37 mouse cellular contexts compared by ENCODE assay signal in genomic region chr6:48692962-48693361, GRCm38 (mm10). TPM values are rescaled to one million over a fixed set of nuclear protein-coding genes. Genes with fewer than 3 reads are reported as not detected.
DNase-seq lines count a peak whose midpoint lies in the region; ATAC-seq and TF ChIP-seq lines count a peak whose summit lies in the region.
"Had no signal": no experiment of that assay in that cellular context is flagged by ENCODE, and none has a peak within 500 bp of the region (broad histone marks: within the 10 kb centered on the region; RNA-seq: fewer than 3 reads in every experiment).

No protein-coding gene starts in this region.

- no peak overlapping the region for H3K4me3 ChIP-seq in liver, postnatal 0 days (ENCODE audit: low read depth, low read length)
- H3K4me3 ChIP-seq: forebrain, embryonic 13.5 days; kidney, embryonic 15.5 days; left cerebral cortex, adult 2 months; limb, embryonic 12.5 days; megakaryocyte, embryonic 14.5 days; midbrain, embryonic 12.5 days; neural tube, embryonic 13.5 days; stomach, embryonic 15.5 days had no signal

- H3K4me1 ChIP-seq in liver, postnatal 0 days (ENCODE audit: insufficient read depth) = no peaks in the 10 kb centered on the region
- H3K4me1 ChIP-seq: forebrain, embryonic 13.5 days; limb, embryonic 12.5 days; midbrain, embryonic 12.5 days; neural tube, embryonic 13.5 days; stomach, embryonic 15.5 days had no signal

- no peak overlapping the region for H3K9ac ChIP-seq in liver, postnatal 0 days (replicated peaks)
- H3K9ac ChIP-seq: forebrain, embryonic 13.5 days; hindbrain, embryonic 14.5 days; kidney, embryonic 15.5 days; limb, embryonic 12.5 days; midbrain, embryonic 12.5 days; neural tube, embryonic 13.5 days; stomach, embryonic 15.5 days had no signal

- DNase-seq in liver, postnatal 0 days = peak; percentile 9
- no peak for DNase-seq in liver
- DNase-seq in B cell, adult 2 months = peak; percentile 68 to 73
- DNase-seq in splenic B cell, adult 2 months (ENCODE audit: low read depth, low spot score) = peak; percentile 87
- DNase-seq in cerebellum, adult 11 months = no peak
- no peak for DNase-seq in lung, postnatal 14 days
- DNase-seq: adrenal gland, postnatal 14 days; cerebellum, adult 18-20 months; cerebellum, postnatal 14 days; gastrocnemius, postnatal 14 days; heart, adult 18-20 months; heart, postnatal 4 days; kidney, adult 18-20 months; kidney, postnatal 25 days; lung, postnatal 4 days; thymus, adult 18-20 months; thymus, postnatal 25 days had no signal

- H3K4me2 ChIP-seq in liver, postnatal 0 days (ENCODE audit: low read depth, low read length) = no peak overlapping the region
- H3K4me2 ChIP-seq: forebrain, embryonic 13.5 days; heart, embryonic 11.5 days; hindbrain, embryonic 14.5 days; kidney, embryonic 15.5 days; limb, embryonic 12.5 days; liver, embryonic 11.5 days; midbrain, embryonic 12.5 days; neural tube, embryonic 13.5 days; stomach, embryonic 15.5 days had no signal

- 69% methylated on average over 6 of the region's 6 CpGs for WGBS in liver, postnatal 0 days (ENCODE audit: insufficient replicate concordance)

- no peak overlapping the region for H3K27ac ChIP-seq in liver, postnatal 0 days (ENCODE audit: low read depth)
- H3K27ac ChIP-seq: forebrain, embryonic 13.5 days; hindbrain, embryonic 14.5 days; kidney, embryonic 15.5 days; left cerebral cortex, adult 2 months; limb, embryonic 12.5 days; midbrain, embryonic 12.5 days; neural tube, embryonic 13.5 days; stomach, embryonic 15.5 days had no signal

- no peak for ATAC-seq in liver, postnatal 0 days
- ATAC-seq in common myeloid progenitor, adult 5-6 weeks (replicated peaks; ENCODE audit: low read depth, poor library complexity, severe bottlenecking) = 0 out of 2 replicates have a peak, but pooled peaks have one; percentile 22
- ATAC-seq: forebrain, embryonic 13.5 days had no signal

- no peaks in the 10 kb centered on the region for H3K27me3 ChIP-seq in liver, postnatal 0 days (ENCODE audit: insufficient read depth, low read length)
- no peaks in the 10 kb centered on the region for H3K27me3 ChIP-seq in splenic B cell, adult 2 months (ENCODE audit: control insufficient read depth, insufficient read depth, low read length, poor library complexity, severe bottlenecking)
- H3K27me3 ChIP-seq: forebrain, embryonic 13.5 days; kidney, embryonic 15.5 days; limb, embryonic 12.5 days; midbrain, embryonic 12.5 days; neural tube, embryonic 13.5 days; stomach, embryonic 15.5 days had no signal

- no peaks in the 10 kb centered on the region for H3K36me3 ChIP-seq in liver, postnatal 0 days (replicated peaks; ENCODE audit: insufficient read depth, low read length)
- H3K36me3 ChIP-seq in splenic B cell, adult 2 months (ENCODE audit: control insufficient read depth, insufficient read depth, low read length, poor library complexity, severe bottlenecking) = peaks cover 17% of the 10 kb centered on the region; the same call in 1 of the 2 replicates
- H3K36me3 ChIP-seq: kidney, embryonic 15.5 days; limb, embryonic 12.5 days; midbrain, embryonic 12.5 days; neural tube, embryonic 13.5 days; stomach, embryonic 15.5 days had no signal

- no peak for TF ChIP-seq CTCF in liver, postnatal 0 days (IDR thresholded peaks at IDR 0.05; ENCODE audit: low read depth)

- H3K9me3 ChIP-seq in liver, postnatal 0 days (ENCODE audit: low read length) = no peaks in the 10 kb centered on the region
- H3K9me3 ChIP-seq: kidney, embryonic 15.5 days; midbrain, embryonic 12.5 days; stomach, embryonic 15.5 days had no signal

- no peak for TF ChIP-seq EP300 in liver, postnatal 0 days (IDR thresholded peaks at IDR 0.05; ENCODE audit: low read depth)

RNA-seq across cellular contexts. Expression of gene Gimap4, which starts 8.6 kb away (rescaled TPM):
- polyA plus RNA-seq in liver, postnatal 0 days (2015; fragmentation: Nextera tagmentation; extraction: Ambion mirVana) = 13.5 and 14.5 TPM in 2 replicates
- total RNA-seq in common myeloid progenitor, adult 5-6 weeks (2017) = 1.8 and 7.3 TPM in 2 replicates
- total RNA-seq: layer of hippocampus, adult 18-20 months had no signal

RNA-seq across cellular contexts. Expression of gene Gimap6, which starts 15.1 kb away (rescaled TPM):
- 12.2 and 12.5 TPM in 2 replicates for polyA plus RNA-seq in liver, postnatal 0 days (2015; fragmentation: Nextera tagmentation; extraction: Ambion mirVana)
- 81.8 and 82.1 TPM in 2 replicates for total RNA-seq in common myeloid progenitor, adult 5-6 weeks (2017)
- polyA plus RNA-seq: C2C12 had no signal

RNA-seq across cellular contexts. Expression of gene Gimap9, which starts 17.0 kb away (rescaled TPM):
- 10.2 and 10.9 TPM in 2 replicates for polyA plus RNA-seq in liver, postnatal 0 days (2015; fragmentation: Nextera tagmentation; extraction: Ambion mirVana)
- total RNA-seq in common myeloid progenitor, adult 5-6 weeks (2017) = 50.8 and 59.3 TPM in 2 replicates

RNA-seq across cellular contexts. Expression of gene Gm28053, which starts 25.4 kb away (rescaled TPM):
- polyA plus RNA-seq in liver, postnatal 0 days (2015; fragmentation: Nextera tagmentation; extraction: Ambion mirVana) = 1.1 TPM in 1 of 2 replicates, not detected in the other
- total RNA-seq in common myeloid progenitor, adult 5-6 weeks (2017) = 35.9 and 66.8 TPM in 2 replicates
- total RNA-seq: layer of hippocampus, postnatal 10 days; midbrain, postnatal 0 days had no signal
- polyA plus RNA-seq: C2C12; embryonic facial prominence, embryonic 11.5 days; liver, embryonic 16.5 days; midbrain, embryonic 12.5 days; midbrain, postnatal 0 days had no signal

RNA-seq across cellular contexts. Expression of gene Gimap7, which starts 25.5 kb away (rescaled TPM):
- polyA plus RNA-seq in liver, postnatal 0 days (2015; fragmentation: Nextera tagmentation; extraction: Ambion mirVana) = 0.59 and 0.65 TPM in 2 replicates
- total RNA-seq in common myeloid progenitor, adult 5-6 weeks (2017) = 3.4 and 4.9 TPM in 2 replicates
- total RNA-seq: gastrocnemius, postnatal 14 days; heart, postnatal 4 days; layer of hippocampus, adult 18-20 months; layer of hippocampus, postnatal 10 days; left cerebral cortex, adult 2 months; left cerebral cortex, postnatal 25 days; midbrain, postnatal 0 days had no signal
- polyA plus RNA-seq: C2C12; embryonic facial prominence, embryonic 11.5 days; forebrain, embryonic 13.5 days; heart, embryonic 11.5 days; hindbrain, embryonic 14.5 days; kidney, embryonic 15.5 days; limb, embryonic 12.5 days; liver, embryonic 11.5 days; lung, embryonic 16.5 days; midbrain, embryonic 12.5 days; midbrain, postnatal 0 days; neural tube, embryonic 13.5 days; stomach, embryonic 15.5 days had no signal

Comparison
In these comparisons a context has a peak if more than half of its experiments do, and no peak if none do; other contexts are left out.
1. DNase-seq: peak in liver, postnatal 0 days (single experiment), B cell, adult 2 months (2 of 2) and splenic B cell, adult 2 months (single experiment); none in liver (single experiment), cerebellum, adult 11 months (single experiment) and lung, postnatal 14 days (single experiment).